Mouse (Mus musculus): ENCODE measurements around the gene Amer2. TPM values are rescaled to one million over a fixed set of nuclear protein-coding genes. Genes with fewer than 3 reads are reported as not detected.
A peak's percentile ranks its signal among the peaks of the same experiment; 100 is the strongest.

Amer2 gene
- total RNA-seq, 2 experiments from 2014 or later = 37.3 to 38.0 TPM

- DNase-seq (ENCODE audit: low spot score in 2 of 2) = no peak
- intact Hi-C loops (cut with DNase I) = no loop called here
Measured at GRCm38 (mm10) chr14:60431515-60431914, 58.5 kb downstream of the Amer2 start.

DNA sequence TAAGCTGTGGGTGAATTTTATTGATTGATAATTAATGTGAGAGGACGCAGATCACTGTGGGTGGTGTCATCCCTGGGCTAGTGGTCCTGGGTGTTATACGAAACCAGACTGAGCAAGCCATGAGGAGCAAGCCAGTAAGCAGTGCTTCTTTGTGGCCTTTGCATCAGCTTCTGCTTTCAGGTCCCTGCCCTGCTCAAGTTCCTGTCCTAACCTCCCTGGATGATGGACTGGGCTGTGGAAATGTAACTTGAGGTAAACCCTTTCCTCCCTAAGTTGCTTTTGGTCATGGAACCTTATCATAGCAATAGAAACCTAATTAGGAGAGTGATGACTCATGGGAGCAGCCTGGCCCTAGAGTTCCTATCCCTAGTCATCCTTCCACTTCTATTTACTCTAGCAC is 59.1 kb downstream of the Amer2 start:
- intact Hi-C loops (cut with DNase I) = no loop called here
- DNase-seq (ENCODE audit: low spot score in 2 of 2) = no peak

DNA sequence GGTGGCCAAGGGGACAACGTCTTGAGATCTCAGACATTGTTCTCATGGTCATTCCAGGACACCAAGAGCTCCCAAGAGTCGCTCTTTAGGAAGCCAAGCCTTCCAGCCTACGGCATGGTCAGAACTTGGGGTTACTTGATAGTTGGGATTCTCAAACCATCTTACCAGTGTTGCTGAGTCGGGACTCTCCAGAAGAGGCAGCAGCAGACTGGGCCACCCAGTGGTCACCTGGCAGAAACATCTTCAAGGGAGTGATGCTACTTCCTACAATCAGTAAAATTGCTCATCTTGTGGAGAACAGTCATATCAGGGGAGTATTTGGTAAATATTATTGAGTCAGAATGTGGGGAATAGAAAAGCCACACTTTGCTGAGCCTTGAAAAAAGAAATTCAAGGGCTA is 62.5 kb downstream of the Amer2 start:
- intact Hi-C loops (cut with DNase I) = loop anchor here (1.0 kb wide), 1 partner anchor 170 kb away; the partner anchor contains the start of gene Mtmr6
- DNase-seq (ENCODE audit: low spot score in 2 of 2) = peak in 1 of 2 experiments; percentile 54

- intact Hi-C loops (cut with DNase I) = no loop called here
- no peak for DNase-seq (ENCODE audit: low spot score in 2 of 2)
Measured at GRCm38 (mm10) chr14:60436364-60436763, 63.3 kb downstream of the Amer2 start.

Other genes with a start within 250 kb of the Amer2 start
- gene Atp8a2, start 176.1 kb upstream of the Amer2 start, total RNA-seq (2021) = 10 to 100 TPM; 63.0 to 71.3 TPM
- under 1 TPM in 1 of 2 experiments, not detected in 1; 0.16 TPM for gene Nupl1, start 121.8 kb upstream of the Amer2 start, total RNA-seq (2021)
- gene Gm49336, start 121.8 kb upstream of the Amer2 start, total RNA-seq (2021) = 10 to 100 TPM; 80.0 to 80.2 TPM
- gene Mtmr6, start 108.0 kb upstream of the Amer2 start, total RNA-seq (2021) = 100 to 1,000 TPM; 106 to 117 TPM